Mouse (Mus musculus): ENCODE measurements around the gene Rps6ka6. TPM values are rescaled to one million over a fixed set of nuclear protein-coding genes. Genes with fewer than 3 reads are reported as not detected.

Gene Rps6ka6
- polyA plus RNA-seq (2014; fragmentation: Illumina TruSeq; extraction: RNeasy Lipid Tissue Mini Kit (QIAGEN cat#74804); ENCODE audit: insufficient read depth, low read depth, low replicate concordance), result 1.00 TPM

GRCm38 (mm10) chrX:111537859-111538258 lies at the start of gene Rps6ka6:
Gene Rps6ka6 (minus strand): TSS chrX:111537959.

Other genes with a start within 250 kb of the Rps6ka6 start
- gene Hdx, start 159.1 kb upstream of the Rps6ka6 start, polyA plus RNA-seq (2014; fragmentation: Illumina TruSeq; extraction: RNeasy Lipid Tissue Mini Kit (QIAGEN cat#74804); ENCODE audit: insufficient read depth, low read depth, low replicate concordance), result 0.21 TPM

Data from lung, adult 10 weeks (tissue).